Mouse (Mus musculus) C3H10T1/2 (cell line): ENCODE measurements around the gene Vmn2r8. TPM values are rescaled to one million over a fixed set of nuclear protein-coding genes. Genes with fewer than 3 reads are reported as not detected.

ENCODE experiments used
- polyA plus RNA-seq, 2 experiments: library from polyadenylated mRNA; unstranded; fragments of >200 nt; fragmentation: generic; extraction: Trizol; gene quantifications; one replicate each; pipeline ENCODE4 v1.2.1; 2012; ENCODE audit warnings: missing spikeins in 2 of 2

Gene Vmn2r8
- not detected for polyA plus RNA-seq

DNA sequence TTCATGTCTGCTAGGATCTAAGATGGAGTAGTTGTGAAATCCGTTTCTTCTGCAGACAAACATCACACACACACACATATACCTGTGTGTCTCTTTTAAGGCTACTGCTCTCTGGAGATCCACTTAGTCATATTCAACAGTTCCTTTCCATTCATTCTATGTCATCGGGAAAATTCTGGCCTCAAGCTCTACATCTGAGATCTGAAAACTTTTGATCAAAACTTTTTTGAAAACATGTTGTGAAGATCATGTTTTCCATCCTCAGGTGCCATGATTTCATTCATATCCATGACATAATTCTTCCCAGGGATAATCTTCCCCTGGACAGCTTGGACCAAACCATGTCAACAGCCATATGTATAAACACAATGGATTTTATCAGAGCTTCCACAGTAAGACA is at the start of gene Vmn2r8:
TSS of gene Vmn2r8 (minus strand) at position 101 of the 400 bp plus-strand sequence.

DNA sequence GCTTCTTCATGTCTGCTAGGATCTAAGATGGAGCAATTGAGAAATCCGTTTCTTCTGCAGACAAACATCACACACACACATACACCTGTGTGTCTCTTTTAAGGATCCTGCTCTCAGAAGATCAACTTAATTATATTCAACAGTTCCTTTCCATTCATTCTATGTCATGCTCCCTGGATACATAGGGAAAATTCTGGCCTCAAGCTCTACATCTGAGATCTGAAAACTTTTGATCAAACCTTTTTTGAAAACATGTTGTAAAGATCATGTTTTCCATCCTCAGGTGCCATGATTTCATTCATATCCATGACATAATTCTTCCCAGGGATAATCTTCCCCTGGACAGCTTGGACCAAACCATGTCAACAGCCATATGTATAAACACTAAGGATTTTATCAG is 43.9 kb upstream of the Vmn2r8 start, which contains the start of gene Vmn2r9:
TSS of gene Vmn2r9 (minus strand) at position 101 of the 400 bp plus-strand sequence.

DNA sequence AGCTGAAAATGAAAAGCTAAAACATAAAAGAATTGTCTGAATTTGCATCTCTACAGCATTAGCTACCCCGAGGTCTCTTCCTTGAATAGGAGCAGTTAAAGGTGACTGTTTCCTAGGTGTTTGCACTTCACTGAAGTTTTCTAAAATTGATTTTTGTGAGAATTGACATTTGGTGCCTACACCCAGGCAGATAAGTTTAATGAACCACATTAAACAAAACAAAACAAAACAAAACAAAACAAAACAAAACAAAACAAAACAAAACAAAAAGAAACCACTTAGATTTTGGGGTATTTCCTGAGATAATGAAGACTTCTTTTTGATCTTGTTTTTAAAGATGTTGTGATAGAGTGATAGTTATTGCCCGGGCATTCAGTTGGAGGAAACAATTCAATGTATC is 13.4 kb downstream of the Vmn2r8 start, which contains the start of gene Tmed11:
TSS of gene Tmed11 (minus strand) at position 101 of the 400 bp plus-strand sequence.

DNA sequence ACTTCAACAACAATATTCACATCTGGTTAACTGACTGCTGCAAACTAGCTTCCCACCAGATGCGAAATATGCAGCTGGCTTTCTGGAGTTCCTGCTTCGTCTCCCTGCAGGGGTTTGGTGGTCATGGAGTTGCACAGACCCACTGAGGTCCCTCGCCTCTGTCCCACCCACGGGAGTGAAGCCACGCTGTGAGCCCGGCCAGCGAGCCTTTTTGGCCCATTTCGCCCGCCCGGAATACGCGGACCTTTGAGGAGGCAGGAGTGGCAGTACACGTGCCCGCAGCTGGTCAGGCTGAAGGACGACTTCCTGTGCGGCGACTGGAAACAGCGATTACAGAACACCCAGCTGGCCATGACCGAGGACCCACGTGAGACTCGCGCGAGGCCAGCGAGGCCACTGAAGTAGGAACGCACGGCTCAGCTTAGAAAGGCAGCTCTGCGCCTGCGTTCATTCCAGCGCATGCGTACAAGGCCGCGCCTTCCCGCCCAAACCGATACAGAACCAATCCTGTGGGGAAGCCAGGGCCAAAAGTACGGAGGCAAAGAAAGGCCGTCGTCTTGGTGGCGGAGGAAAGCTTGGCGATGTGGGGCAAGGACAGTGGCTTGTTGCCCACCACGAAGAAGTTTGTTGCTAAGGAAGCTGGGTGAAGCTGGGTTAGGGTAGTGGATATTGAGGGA is 33.9 kb downstream of the Vmn2r8 start, which contains the start of gene Rnf212:
TSS of gene Rnf212 (minus strand) at position 353 of the 677 bp plus-strand sequence.

Other genes with a start within 250 kb of the Vmn2r8 start
- 10 to 100 TPM; 19.5 to 43.3 TPM for gene Gak, start 179.1 kb downstream of the Vmn2r8 start, polyA plus RNA-seq
- 10 to 100 TPM in 1 of 2 experiments, 1 to 10 TPM in 1; 5.8 to 32.3 TPM for gene Tmem175, start 179.1 kb downstream of the Vmn2r8 start, polyA plus RNA-seq
- gene Idua, start 148.5 kb downstream of the Vmn2r8 start, polyA plus RNA-seq = 1 to 10 TPM in 1 of 2 experiments, under 1 TPM in 1; 0.69 to 6.2 TPM
- 1 to 10 TPM in 1 of 2 experiments, under 1 TPM in 1; 0.55 to 4.4 TPM for gene Dgkq, start 139.2 kb downstream of the Vmn2r8 start, polyA plus RNA-seq
- gene Slc26a1, start 133.3 kb downstream of the Vmn2r8 start, polyA plus RNA-seq = under 1 TPM; 0.04 to 0.14 TPM
- 10 to 100 TPM; 11.3 to 58.4 TPM for gene Fgfrl1, start 116.5 kb downstream of the Vmn2r8 start, polyA plus RNA-seq
- not detected for gene Rnf212, start 33.9 kb downstream of the Vmn2r8 start, polyA plus RNA-seq
- gene Tmed11, start 13.5 kb downstream of the Vmn2r8 start, polyA plus RNA-seq = not detected
- gene Vmn2r9, start 43.8 kb upstream of the Vmn2r8 start, polyA plus RNA-seq = not detected
- gene Vmn2r10, start 197.7 kb upstream of the Vmn2r8 start, polyA plus RNA-seq = not detected